In genomic region chr6:125410995-125411547, GRCm38 (mm10) we compare ENCODE assay signal across 14 mouse cellular contexts. TPM values are rescaled to one million over a fixed set of nuclear protein-coding genes. Genes with fewer than 3 reads are reported as not detected.
A peak's percentile ranks its signal among the peaks of the same experiment; 100 is the strongest.
DNase-seq lines count a peak whose midpoint lies in the region; ATAC-seq and TF ChIP-seq lines count a peak whose summit lies in the region.
"Had no signal": no experiment of that assay in that cellular context is flagged by ENCODE, and none has a peak within 500 bp of the region (broad histone marks: within the 10 kb centered on the region; RNA-seq: fewer than 3 reads in every experiment).

No protein-coding gene starts in this region.

- H3K27me3 ChIP-seq in kidney, adult 2 months (replicated peaks; ENCODE audit: control insufficient read depth, insufficient read depth, low read length): no peaks in the 10 kb centered on the region
- H3K27me3 ChIP-seq in kidney, embryonic 16.5 days (ENCODE audit: insufficient read depth, low read length): no peaks in the 10 kb centered on the region
- no peaks in the 10 kb centered on the region for H3K27me3 ChIP-seq in Patski
- no peaks in the 10 kb centered on the region for H3K27me3 ChIP-seq in liver, adult 2 months (ENCODE audit: control insufficient read depth, insufficient read depth, low read length)
- H3K27me3 ChIP-seq in cerebellum, adult 2 months (ENCODE audit: control insufficient read depth, insufficient read depth, low read length): no peaks in the 10 kb centered on the region
- H3K27me3 ChIP-seq: forebrain, embryonic 13.5 days; limb, embryonic 15.5 days; neural tube, embryonic 13.5 days had no signal

- no peaks in the 10 kb centered on the region for H3K79me2 ChIP-seq in liver, adult 2 months (ENCODE audit: control insufficient read depth, insufficient read depth, low read length)

- H3K9me3 ChIP-seq in kidney, embryonic 16.5 days (ENCODE audit: low read length): no peaks in the 10 kb centered on the region; the same call in 1 of the 2 replicates
- H3K9me3 ChIP-seq: limb, embryonic 15.5 days; neural tube, embryonic 13.5 days had no signal

- DNase-seq in kidney, adult 2 months: peak; percentile 48
- peak; percentile 64 for DNase-seq in Patski (ENCODE audit: low read depth, low spot score)
- DNase-seq in liver, adult 2 months (ENCODE audit: extremely low read depth, low read depth, low spot score): peak; percentile 76
- DNase-seq in right cerebral cortex, postnatal 36 days (ENCODE audit: low spot score in 2 of 2): no peak
- DNase-seq in urinary bladder, postnatal 25 days (ENCODE audit: low spot score): no peak
- no peak for DNase-seq in cerebellum, adult 2 months
- DNase-seq: cerebellum, adult 11 months; heart, postnatal 10 days had no signal

- ATAC-seq in kidney, embryonic 16.5 days (ENCODE audit: low FRiP score, low TSS enrichment): no peak
- ATAC-seq in Patski: peak; percentile 28
- peak; percentile 78 for ATAC-seq in neutrophil, adult 5-6 weeks (ENCODE audit: extremely low read depth, insufficient number of reproducible peaks, low FRiP score, poor library complexity, severe bottlenecking)
- ATAC-seq: forebrain, embryonic 13.5 days had no signal

- H3K36me3 ChIP-seq in kidney, adult 2 months (ENCODE audit: control insufficient read depth, insufficient read depth, low read length): no peaks in the 10 kb centered on the region
- no peaks in the 10 kb centered on the region for H3K36me3 ChIP-seq in kidney, embryonic 16.5 days (ENCODE audit: insufficient read depth, low read length)
- H3K36me3 ChIP-seq in liver, adult 2 months (ENCODE audit: control insufficient read depth, insufficient read depth, low read length): no peaks in the 10 kb centered on the region
- H3K36me3 ChIP-seq: limb, embryonic 15.5 days; neural tube, embryonic 13.5 days had no signal

- TF ChIP-seq POLR2A in kidney, adult 2 months (IDR thresholded peaks at IDR 0.05; ENCODE audit: low read depth, low read length): no peak
- TF ChIP-seq POLR2A in liver, adult 2 months (IDR thresholded peaks at IDR 0.05; ENCODE audit: extremely low read depth, insufficient read depth, low read length): no peak
- TF ChIP-seq POLR2A in cerebellum, adult 2 months (IDR thresholded peaks at IDR 0.05; ENCODE audit: borderline replicate concordance, insufficient read depth, low read length): no peak

- WGBS in kidney, adult 2 months: 48% methylated on average over 8 of the region's 8 CpGs
- WGBS in kidney, embryonic 16.5 days: 51% methylated on average over 8 of the region's 8 CpGs
- 35% methylated on average over 8 of the region's 8 CpGs for WGBS in liver, adult 2 months
- 58% methylated on average over 8 of the region's 8 CpGs for WGBS in cerebellum, adult 2 months

- in situ Hi-C loops in Patski (cut with MboI; ENCODE audit: low pct_unique_long_range_greater_than_20kb): loop anchor here (10.0 kb wide), 2 partner anchors 46 to 136 kb away; no protein-coding TSS in a partner anchor

- H3K4me2 ChIP-seq in kidney, embryonic 16.5 days (replicated peaks; ENCODE audit: low read depth, low read length): no peak overlapping the region
- H3K4me2 ChIP-seq: forebrain, embryonic 13.5 days; limb, embryonic 15.5 days; neural tube, embryonic 13.5 days had no signal

- H3K9ac ChIP-seq in kidney, embryonic 16.5 days (replicated peaks; ENCODE audit: low read length): no peak overlapping the region
- no peak overlapping the region for H3K9ac ChIP-seq in liver, adult 2 months (ENCODE audit: low read depth, low read length)
- H3K9ac ChIP-seq: forebrain, embryonic 13.5 days; limb, embryonic 15.5 days; neural tube, embryonic 13.5 days had no signal

- no peaks in the 10 kb centered on the region for H3K4me1 ChIP-seq in kidney, adult 2 months (ENCODE audit: control insufficient read depth, insufficient read depth, low read length)
- peaks cover 7% of the 10 kb centered on the region; the same call in 1 of the 2 replicates for H3K4me1 ChIP-seq in kidney, embryonic 16.5 days (ENCODE audit: insufficient read depth, low read length)
- 0 out of 2 replicates have a peak, but pooled peaks cover 1% of the 10 kb centered on the region for H3K4me1 ChIP-seq in liver, adult 2 months (ENCODE audit: control insufficient read depth, insufficient read depth, low read length)
- H3K4me1 ChIP-seq in cerebellum, adult 2 months (ENCODE audit: control insufficient read depth, insufficient read depth, low read length): no peaks in the 10 kb centered on the region
- H3K4me1 ChIP-seq: forebrain, embryonic 13.5 days; neural tube, embryonic 13.5 days had no signal

- no peak overlapping the region for H3K27ac ChIP-seq in kidney, adult 2 months (ENCODE audit: insufficient read depth, low read depth, low read length)
- no peak overlapping the region for H3K27ac ChIP-seq in kidney, embryonic 16.5 days (ENCODE audit: low read length)
- H3K27ac ChIP-seq in liver, adult 2 months (replicated peaks; ENCODE audit: insufficient read depth, low read depth, low read length): no peak overlapping the region
- H3K27ac ChIP-seq in cerebellum, adult 2 months (ENCODE audit: insufficient read depth, low read length): no peak overlapping the region
- H3K27ac ChIP-seq: forebrain, embryonic 13.5 days; limb, embryonic 15.5 days; neural tube, embryonic 13.5 days had no signal

- TF ChIP-seq CTCF in kidney, adult 2 months (conservative IDR thresholded peaks at IDR 0.05; ENCODE audit: insufficient read depth, insufficient read length, low read depth, low read length): no peak
- TF ChIP-seq CTCF in Patski (IDR thresholded peaks at IDR 0.05): no peak
- TF ChIP-seq CTCF in liver, adult 2 months (IDR thresholded peaks at IDR 0.05; ENCODE audit: low read depth, low read length): no peak
- TF ChIP-seq CTCF in cerebellum, adult 2 months (IDR thresholded peaks at IDR 0.05; ENCODE audit: borderline replicate concordance, insufficient read depth, low read depth, low read length): no peak

- CTCF ChIA-PET in Patski (lab: Charles Lee): interaction anchor here (0.7 to 3.2 kb wide), 9 partner anchors 23 to 194 kb away, joined by 3 to 15 read pairs (median 3); no protein-coding TSS in a partner anchor

- POLR2A ChIA-PET in Patski (lab: Charles Lee): no interaction called here

- no peak overlapping the region for H3K4me3 ChIP-seq in kidney, adult 2 months (ENCODE audit: insufficient read depth, low read depth, low read length)
- H3K4me3 ChIP-seq in kidney, embryonic 16.5 days (ENCODE audit: low read length): no peak overlapping the region
- H3K4me3 ChIP-seq in liver, adult 2 months (ENCODE audit: insufficient read depth, low read depth, low read length): no peak overlapping the region
- H3K4me3 ChIP-seq in cerebellum, adult 2 months (replicated peaks; ENCODE audit: insufficient read depth, low read depth, low read length): no peak overlapping the region
- H3K4me3 ChIP-seq: forebrain, embryonic 13.5 days; limb, embryonic 15.5 days; neural tube, embryonic 13.5 days had no signal

RNA-seq across cellular contexts. Expression of gene Plekhg6, which starts 30.5 kb away (rescaled TPM):
- 6.1 and 7.1 TPM in 2 replicates for polyA plus RNA-seq in kidney, adult 2 months (2012; rRNA removed)
- polyA plus RNA-seq in kidney, embryonic 16.5 days (2015; fragmentation: Nextera tagmentation; extraction: Ambion mirVana): 4.9 and 6.0 TPM in 2 replicates
- polyA plus RNA-seq in Patski (2021): 0.49 TPM
- total RNA-seq in liver, adult 2 months (2014; rRNA removed): 3.0 and 3.6 TPM in 2 replicates
- polyA plus RNA-seq in liver, adult 2 months (2012; rRNA removed): 5.0 and 5.9 TPM in 2 replicates
- total RNA-seq in neutrophil, adult 5-6 weeks (2017): 0.25 and 0.35 TPM in 2 replicates
- polyA plus RNA-seq in cerebellum, adult 2 months (2012; rRNA removed): 0.06 and 0.10 TPM in 2 replicates
- total RNA-seq: heart, postnatal 10 days; MEL had no signal
- polyA plus RNA-seq: neural tube, embryonic 13.5 days had no signal

Comparison
In these comparisons a context has a peak if more than half of its experiments do, and no peak if none do; other contexts are left out.
1. DNase-seq: peak in kidney, adult 2 months (single experiment), Patski (single experiment) and liver, adult 2 months (single experiment); none in right cerebral cortex, postnatal 36 days (0 of 2), urinary bladder, postnatal 25 days (single experiment) and cerebellum, adult 2 months (0 of 2).